Mouse (Mus musculus) heart, postnatal 0 days (tissue): ENCODE results near the gene Aadacl3. TPM values are rescaled to one million over a fixed set of nuclear protein-coding genes. Genes with fewer than 3 reads are reported as not detected.

Experiments used
- ATAC-seq: fragments of 200-750 bp; cut with Nextera tagmentation; 2 replicates; pipeline ENCODE4 v1.8.0; 2017; ENCODE audit warnings: low read depth, moderate number of reproducible peaks, moderate library complexity; ENCODE audit not compliant: insufficient read depth
- DNase-seq: peaks from one replicate; pipeline ENCODE4 v3.0.0-alpha.2; 2016; ENCODE audit warnings: low spot score
- H3K27ac ChIP-seq: fragments of 300-500 bp; sonication (generic); 2 replicates; pipeline ENCODE4 v1.5.1; 2014; ENCODE audit warnings: low read depth, mild to moderate bottlenecking
- H3K27me3 ChIP-seq: fragments of 300-500 bp; sonication (generic); 2 replicates; pipeline ENCODE4 v1.6.1; 2014; ENCODE audit warnings: low read length, mixed read lengths; ENCODE audit not compliant: control insufficient read depth, insufficient read depth
- H3K36me3 ChIP-seq: fragments of 300-500 bp; sonication (generic); replicated peaks from 2 replicates; pipeline ENCODE4 v1.6.1; 2014; ENCODE audit warnings: low read length, mixed read lengths; ENCODE audit not compliant: control insufficient read depth, insufficient read depth
- H3K4me1 ChIP-seq: fragments of 300-500 bp; sonication (generic); 2 replicates; pipeline ENCODE4 v1.6.1; 2014; ENCODE audit warnings: antibody characterized with exemption; ENCODE audit not compliant: control insufficient read depth, insufficient read depth
- H3K4me2 ChIP-seq: fragments of 300-500 bp; sonication (generic); 2 replicates; pipeline ENCODE4 v1.6.1; 2014; ENCODE audit warnings: low read depth, mild to moderate bottlenecking, low read length, moderate library complexity
- H3K4me3 ChIP-seq: fragments of 300-500 bp; sonication (generic); 2 replicates; pipeline ENCODE4 v1.5.1; 2014; ENCODE audit warnings: low read depth, low read length
- H3K9ac ChIP-seq: fragments of 300-500 bp; sonication (generic); replicated peaks from 2 replicates; pipeline ENCODE4 v1.6.1; 2014; ENCODE audit warnings: low read depth, low read length, mixed read lengths
- H3K9me3 ChIP-seq: fragments of 300-500 bp; sonication (generic); replicated peaks from 2 replicates; pipeline ENCODE4 v1.6.1; 2016; ENCODE audit warnings: low read length; ENCODE audit not compliant: control insufficient read depth
- CTCF ChIP-seq: IDR thresholded peaks from 2 replicates; pipeline ENCODE4 v1.5.1; 2016; ENCODE audit warnings: antibody characterized with exemption, control low read depth, low read depth
- EP300 ChIP-seq: IDR thresholded peaks from 2 replicates; pipeline ENCODE4 v1.6.1; 2016; ENCODE audit warnings: antibody characterized with exemption, low read depth
- WGBS: fragments of 180-500 bp; shearing (Covaris S2); extraction: QIAGEN DNeasy Blood & Tissue Kit; methylation state at CpG from one replicate; pipeline ENCODE4 v1.1.7; 2014; 5-methylcytosine and 5-hydroxymethylcytosine counted together
- polyA plus RNA-seq: library from polyadenylated mRNA; unstranded; fragments of >200 nt; fragmentation: Nextera tagmentation; extraction: Ambion mirVana; gene quantifications from 2 replicates; pipeline ENCODE4 v1.2.1, GENCODE M21; 2015
- total RNA-seq: library from RNA; depleted of rRNA; stranded (reverse); fragments of >200 nt; gene quantifications from 2 replicates; pipeline ENCODE4 v1.2.3, GENCODE M21; 2014; ENCODE audit warnings: low replicate concordance; rRNA removed

The Aadacl3 gene
- not detected in 2 replicates for total RNA-seq
- not detected in 2 replicates for polyA plus RNA-seq

DNA sequence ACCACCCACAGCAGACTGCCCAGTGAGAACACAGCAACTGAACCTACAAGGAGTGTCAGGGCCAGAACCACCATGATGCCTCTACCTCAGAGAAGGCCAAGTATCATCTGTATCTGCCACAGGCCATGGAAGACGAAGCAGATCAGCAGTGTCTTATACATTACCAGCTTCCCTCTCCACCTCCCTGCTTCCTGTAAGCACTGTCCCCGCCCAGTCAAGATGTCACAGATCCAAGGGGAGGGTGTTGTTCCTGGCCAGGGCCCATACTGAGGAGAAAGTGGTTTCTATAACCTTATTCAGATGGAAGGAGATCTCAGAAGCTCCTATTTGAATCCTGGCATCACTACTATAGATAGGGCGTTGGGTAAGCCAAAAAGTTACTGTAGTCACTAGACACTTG, at the start of gene Aadacl3:
Gene Aadacl3, minus strand, starts transcription at position 101 of the 400 bp plus-strand sequence.
- no peaks in the 10 kb centered on the region; the same call in 1 of the 2 replicates for H3K9me3 ChIP-seq

DNA sequence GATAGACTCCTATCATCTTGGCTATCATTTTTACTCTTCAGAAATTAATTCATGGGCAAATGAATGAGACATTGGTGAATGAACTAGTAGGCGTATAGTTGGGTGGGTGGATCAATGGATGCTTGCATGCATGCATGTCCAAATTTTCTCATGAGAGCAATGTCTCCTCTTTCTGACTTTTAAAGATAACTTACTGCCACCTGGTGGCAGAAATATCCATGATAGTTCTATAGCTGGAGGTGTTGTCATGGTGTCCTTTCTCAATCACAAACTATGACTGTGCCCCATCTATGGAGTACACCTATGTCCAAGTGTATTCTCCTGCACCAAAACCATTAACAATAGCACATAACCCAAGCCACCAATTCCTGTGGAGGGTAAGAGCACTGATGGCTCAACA, 43.0 kb upstream of the Aadacl3 start:
- Histone ChIP-seq H3K4me2 (no peak overlapping the region), H3K4me1 (no peaks in the 10 kb centered on the region), H3K9ac (no peak overlapping the region), H3K27ac (no peak overlapping the region), H3K9me3 (peaks cover 4% of the 10 kb centered on the region; the same call in 1 of the 2 replicates), H3K36me3 (no peaks in the 10 kb centered on the region), H3K27me3 (no peaks in the 10 kb centered on the region), H3K4me3 (no peak overlapping the region)
- TF ChIP-seq EP300 (no peak), CTCF (no peak)
- no peak for ATAC-seq
- 74% methylated on average over 1 of the region's 1 CpGs for WGBS
- DNase-seq, result no peak

More for the DNA sequence above, at the start of gene Aadacl3:
- Histone ChIP-seq H3K27me3 (no peaks in the 10 kb centered on the region), H3K27ac (no peak within 1 kb of the TSS), H3K9ac (no peak within 1 kb of the TSS), H3K4me1 (no peaks in the 10 kb centered on the region), H3K36me3 (no peaks in the 10 kb centered on the region), H3K4me2 (no peak within 1 kb of the TSS), H3K4me3 (no peak within 1 kb of the TSS)
- TF ChIP-seq CTCF, result no peak
- TF ChIP-seq EP300, result no peak
- 54% methylated on average over 3 of the region's 3 CpGs for WGBS
- ATAC-seq, result no peak
- no peak for DNase-seq

DNA sequence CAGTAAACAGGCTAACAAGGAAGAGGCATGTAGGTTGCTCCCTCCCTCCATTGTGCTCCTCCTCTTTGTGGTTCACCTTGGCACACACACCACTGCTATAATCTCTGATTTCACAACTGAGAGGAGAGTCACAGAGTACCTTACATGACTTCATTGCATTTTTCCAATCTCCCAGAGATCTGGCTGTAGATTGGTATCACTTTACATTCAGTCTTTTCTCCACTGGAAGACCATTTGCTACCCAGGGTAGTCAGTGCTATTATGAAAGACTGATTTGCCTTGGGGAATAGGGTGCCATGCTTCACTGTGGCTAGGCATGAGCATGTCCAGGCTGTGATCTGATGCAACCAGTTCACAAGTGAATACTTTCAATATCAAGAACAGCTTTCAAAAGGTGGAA, 29.8 kb upstream of the Aadacl3 start:
- Histone ChIP-seq H3K27ac (no peak overlapping the region), H3K4me3 (no peak overlapping the region), H3K9ac (no peak overlapping the region), H3K36me3 (no peaks in the 10 kb centered on the region), H3K27me3 (no peaks in the 10 kb centered on the region), H3K9me3 (no peaks in the 10 kb centered on the region), H3K4me2 (no peak overlapping the region), H3K4me1 (no peaks in the 10 kb centered on the region)
- no peak for DNase-seq
- TF ChIP-seq CTCF (no peak), EP300 (no peak)
- ATAC-seq, result no peak

DNA sequence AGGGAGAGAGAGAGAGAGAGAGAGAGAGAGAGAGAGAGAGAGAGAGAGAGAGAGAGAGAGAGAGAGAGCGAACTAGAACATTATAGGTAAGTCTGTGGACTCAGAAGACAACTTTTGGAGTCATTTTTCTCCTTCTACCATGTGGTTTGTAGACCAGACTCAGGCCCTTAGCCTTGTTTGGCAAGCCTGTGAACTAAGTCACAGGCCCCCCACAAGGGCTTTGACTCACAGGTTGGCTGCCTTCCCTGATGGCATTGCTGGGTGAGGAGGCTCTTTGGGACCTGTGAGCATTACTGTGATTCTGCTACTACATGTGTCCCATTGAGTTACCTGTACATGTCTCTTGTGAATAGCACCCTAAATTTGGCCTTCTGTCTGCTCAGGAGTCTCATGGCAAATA, 4.5 kb upstream of the Aadacl3 start:
- no peak for ATAC-seq
- H3K27me3 ChIP-seq, result no peaks in the 10 kb centered on the region
- no peaks in the 10 kb centered on the region for H3K36me3 ChIP-seq
- no peak overlapping the region for H3K4me2 ChIP-seq
- TF ChIP-seq CTCF, result no peak
- no peak for TF ChIP-seq EP300
- 0 out of 2 replicates have a peak, but pooled peaks cover 3% of the 10 kb centered on the region for H3K9me3 ChIP-seq
- H3K4me1 ChIP-seq, result no peaks in the 10 kb centered on the region
- no peak overlapping the region for H3K4me3 ChIP-seq
- H3K27ac ChIP-seq, result no peak overlapping the region
- no peak overlapping the region for H3K9ac ChIP-seq
- 69% methylated on average over 1 of the region's 1 CpGs for WGBS
- DNase-seq, result no peak

DNA sequence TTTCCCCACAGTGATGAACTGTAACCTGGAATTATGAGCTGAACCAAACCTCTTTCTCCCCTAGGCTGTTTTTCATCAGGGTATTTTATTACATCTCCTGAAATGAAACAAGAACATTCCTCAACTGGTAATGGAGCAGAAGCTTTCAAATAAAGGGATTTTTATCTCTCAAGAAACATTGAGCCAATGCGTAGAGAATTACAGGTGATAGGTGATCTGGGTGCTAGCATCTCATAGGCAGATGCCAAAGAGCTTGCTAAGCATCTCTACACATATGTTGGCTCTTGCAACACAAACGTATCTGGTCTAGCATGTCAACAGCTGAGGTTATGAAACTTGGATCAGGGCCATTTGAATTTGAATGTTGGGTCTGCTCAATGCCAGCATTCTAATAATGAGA, 1.6 kb upstream of the Aadacl3 start:
- H3K27ac ChIP-seq, result no peak overlapping the region
- 57% methylated on average over 2 of the region's 2 CpGs for WGBS
- no peak overlapping the region for H3K4me3 ChIP-seq
- no peaks in the 10 kb centered on the region for H3K27me3 ChIP-seq
- H3K9me3 ChIP-seq, result no peaks in the 10 kb centered on the region; the same call in 1 of the 2 replicates
- DNase-seq, result no peak
- ATAC-seq, result no peak
- H3K4me1 ChIP-seq, result no peaks in the 10 kb centered on the region
- no peak overlapping the region for H3K9ac ChIP-seq
- no peak overlapping the region for H3K4me2 ChIP-seq
- TF ChIP-seq EP300 (no peak), CTCF (no peak)
- no peaks in the 10 kb centered on the region for H3K36me3 ChIP-seq

DNA sequence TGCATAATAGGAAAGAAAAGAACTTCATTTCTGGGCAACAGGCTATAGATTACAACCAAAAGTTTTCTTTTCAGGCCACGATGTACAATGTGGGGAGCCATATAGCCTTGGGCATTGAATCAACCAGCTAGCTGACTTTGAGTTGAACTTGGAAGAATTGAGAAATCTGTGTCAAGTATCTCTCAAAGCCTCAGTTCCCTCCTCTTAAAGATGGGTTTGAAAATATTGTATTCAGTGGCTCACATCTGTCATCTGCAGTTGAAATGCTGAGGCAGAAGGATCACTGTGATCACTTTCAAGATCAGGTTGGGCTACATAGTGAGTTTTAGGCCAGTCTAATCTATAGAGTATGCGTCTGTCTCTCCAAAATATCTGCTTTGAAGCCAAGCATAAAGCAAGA, 10.3 kb downstream of the Aadacl3 start, which contains the start of gene Gm9944:
Gene Gm9944, minus strand, starts transcription at position 101 of the 400 bp plus-strand sequence.
- no peaks in the 10 kb centered on the region for H3K4me1 ChIP-seq
- no peak within 1 kb of the TSS for H3K27ac ChIP-seq
- no peaks in the 10 kb centered on the region for H3K27me3 ChIP-seq
- TF ChIP-seq CTCF (no peak), EP300 (no peak)
- H3K4me3 ChIP-seq, result no peak within 1 kb of the TSS
- H3K9ac ChIP-seq, result no peak within 1 kb of the TSS
- WGBS, result 61% methylated on average over 2 of the region's 2 CpGs
- no peaks in the 10 kb centered on the region for H3K36me3 ChIP-seq
- no peak for DNase-seq
- ATAC-seq, result no peak
- no peak within 1 kb of the TSS for H3K4me2 ChIP-seq
- no peaks in the 10 kb centered on the region for H3K9me3 ChIP-seq
